Mouse (Mus musculus) heart, postnatal 10 days (tissue): ENCODE results near the gene Mpl. TPM values are rescaled to one million over a fixed set of nuclear protein-coding genes. Genes with fewer than 3 reads are reported as not detected.

Experiments
- DNase-seq, 2 experiments: peaks; one replicate each; pipeline ENCODE4 v3.0.0; 2021
- intact Hi-C: fragments of 180-260 bp; cut with DNase I; formaldehyde crosslinking; loops from one replicate; pipeline ENCODE4 v1.15.1; 2025
- total RNA-seq, 2 experiments: library from RNA; stranded (reverse); gene quantifications; 2 replicates each; pipeline ENCODE4 v1.2.3; 2021

Mpl gene
- under 1 TPM; 0.12 to 0.34 TPM for total RNA-seq

- intact Hi-C loops: no loop called here
These were observed at the start of gene Mpl for GRCm38 (mm10) chr4:118457345-118457975. Mpl (minus strand) TSS chr4:118457513.

GRCm38 (mm10) chr4:118505551-118505950 lies 48.2 kb upstream of the Mpl start:
- peak; percentile 32 to 47 for DNase-seq
- intact Hi-C loops: no loop called here

More at GRCm38 (mm10) chr4:118457345-118457975, at the start of gene Mpl:
- no peak for DNase-seq

GRCm38 (mm10) chr4:118500792-118501191 lies 43.5 kb upstream of the Mpl start:
- intact Hi-C loops: no loop called here
- DNase-seq: no peak

GRCm38 (mm10) chr4:118500171-118500724 lies 42.9 kb upstream of the Mpl start:
- intact Hi-C loops: no loop called here
- DNase-seq: peak; percentile 40 to 46

- intact Hi-C loops: no loop called here
- no peak for DNase-seq
These were observed 33.1 kb upstream of the Mpl start for GRCm38 (mm10) chr4:118490461-118490860.

GRCm38 (mm10) chr4:118489717-118490132 lies 32.4 kb upstream of the Mpl start, which contains the start of gene Tie1:
Tie1 (minus strand) TSS chr4:118490061.
- intact Hi-C loops: loop anchor here (5.0 kb wide), 1 partner anchor 42 kb away; no protein-coding TSS in a partner anchor
- DNase-seq: peak; percentile 70

DNA sequence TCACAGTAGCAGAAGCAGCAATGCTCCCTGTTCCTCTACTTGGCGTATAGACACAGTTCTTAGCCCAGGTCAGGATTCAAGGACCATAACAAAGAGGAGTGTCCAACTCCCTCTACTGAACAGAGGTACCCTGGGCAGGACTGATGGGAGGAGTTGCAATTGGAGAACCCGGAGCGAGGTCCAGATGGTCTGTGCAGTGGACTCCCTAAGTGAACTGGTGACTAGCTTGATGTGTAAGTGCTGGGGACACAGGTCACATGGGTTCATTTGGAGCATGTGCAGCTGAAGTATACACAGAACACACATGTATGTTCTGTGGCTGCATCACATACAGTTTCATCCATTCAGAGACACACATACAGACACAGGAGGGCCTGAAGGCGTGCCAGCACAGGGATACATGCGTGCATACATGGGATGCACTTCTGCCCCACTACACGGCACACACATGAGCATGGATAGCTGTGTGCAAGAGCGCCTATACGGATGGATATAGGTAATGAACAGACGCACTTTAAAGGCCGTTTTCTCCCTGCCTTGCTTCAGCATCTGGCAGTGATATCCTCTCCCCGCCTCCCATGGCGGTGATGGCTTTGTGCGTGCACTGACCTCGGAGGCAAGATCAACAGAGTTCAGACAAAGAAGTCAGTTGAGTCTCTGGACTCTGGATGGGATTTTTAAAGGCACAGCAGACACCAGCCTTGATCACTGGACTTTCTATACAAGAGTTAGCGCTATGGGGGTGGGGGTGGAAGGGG lies 19.6 kb upstream of the Mpl start:
- intact Hi-C loops: no loop called here
- DNase-seq: no peak

- no peak for DNase-seq
- intact Hi-C loops: no loop called here
These were observed 15.4 kb upstream of the Mpl start for GRCm38 (mm10) chr4:118472687-118473086.

- intact Hi-C loops: no loop called here
- DNase-seq: no peak
These were observed 14.0 kb upstream of the Mpl start for GRCm38 (mm10) chr4:118471281-118471680.

DNA sequence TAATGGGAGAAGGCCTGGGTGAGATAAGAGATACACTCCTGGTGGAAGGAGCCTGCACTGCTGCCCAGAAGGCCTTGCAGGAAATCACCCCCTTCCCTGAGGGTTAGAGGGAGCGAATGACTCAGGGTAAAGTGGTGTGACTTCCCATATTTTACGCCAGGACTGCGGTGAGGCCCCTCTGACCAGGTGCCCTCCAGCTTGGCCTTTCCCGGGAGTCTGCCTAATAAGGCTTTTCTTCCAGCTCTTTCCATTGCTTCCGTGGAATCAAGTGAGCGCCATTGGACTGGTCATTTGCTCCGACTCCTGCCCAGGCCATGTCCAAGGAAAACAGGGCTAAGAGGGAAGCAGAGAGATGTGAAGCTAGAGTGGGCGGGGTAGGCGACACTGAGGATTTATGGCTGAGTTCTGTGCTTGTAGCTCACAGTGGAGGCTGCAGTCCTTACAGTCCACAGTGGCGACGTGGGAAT lies 8.4 kb upstream of the Mpl start:
- DNase-seq: peak; percentile 22 to 33

DNA sequence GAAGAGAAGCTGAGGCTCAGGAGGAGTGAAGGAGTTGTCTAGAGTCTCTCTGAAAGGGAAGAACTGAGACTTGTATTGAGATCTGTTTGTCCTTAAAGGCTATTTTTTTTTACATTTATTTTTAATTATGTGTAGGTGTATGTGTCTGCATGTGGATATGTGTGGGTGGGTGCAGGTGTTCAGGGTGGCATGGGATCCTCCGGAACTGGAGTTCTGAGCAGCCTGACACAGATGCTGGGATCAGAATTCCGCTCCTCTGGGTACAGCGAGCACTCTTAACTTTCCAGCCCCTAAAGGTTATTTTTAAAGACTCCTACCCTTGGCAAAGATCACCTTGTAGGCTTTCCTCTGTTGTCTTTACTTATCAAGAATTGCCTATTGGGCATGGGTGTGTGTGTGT lies 7.6 kb upstream of the Mpl start:
- no peak for DNase-seq
- intact Hi-C loops: no loop called here

More for the DNA sequence above, 8.4 kb upstream of the Mpl start:
- intact Hi-C loops: no loop called here

DNA sequence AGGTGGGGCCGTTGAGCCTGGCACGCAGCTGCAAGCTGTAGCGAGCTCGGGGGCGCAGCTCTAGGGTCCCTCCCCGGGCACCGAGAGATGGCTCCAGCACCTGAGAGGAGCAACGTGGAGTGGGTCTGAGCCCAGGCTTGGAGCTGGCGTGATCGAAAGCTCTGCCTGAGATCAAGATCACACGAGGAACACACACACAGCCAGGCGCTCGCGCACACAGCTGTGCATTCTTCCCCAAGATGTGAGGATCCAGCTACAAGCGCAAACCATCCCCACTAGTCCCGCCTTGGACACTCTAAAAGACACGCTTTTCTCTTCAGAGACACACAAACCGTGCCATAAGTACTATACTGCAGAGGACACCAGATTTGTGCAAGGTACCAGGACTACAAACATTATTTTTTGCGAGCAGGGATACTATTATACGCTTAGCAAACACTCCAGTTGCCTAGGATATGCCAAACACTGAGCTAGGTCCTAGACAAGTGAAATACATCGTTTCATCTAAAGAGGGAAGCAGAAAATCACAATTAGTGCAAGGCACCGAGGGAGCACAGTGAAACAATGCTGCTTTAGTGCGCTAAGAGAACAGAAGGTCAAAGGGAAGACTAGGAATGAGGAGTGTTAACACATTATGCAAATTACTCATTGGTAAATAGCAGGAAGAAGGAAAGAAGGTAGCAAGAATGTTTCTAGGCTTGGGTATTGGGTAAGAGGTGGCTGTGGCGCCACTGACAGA lies 10.7 kb downstream of the Mpl start:
- intact Hi-C loops: loop anchor here (5.0 kb wide), 3 partner anchors 41 to 121 kb away; no protein-coding TSS in a partner anchor

DNA sequence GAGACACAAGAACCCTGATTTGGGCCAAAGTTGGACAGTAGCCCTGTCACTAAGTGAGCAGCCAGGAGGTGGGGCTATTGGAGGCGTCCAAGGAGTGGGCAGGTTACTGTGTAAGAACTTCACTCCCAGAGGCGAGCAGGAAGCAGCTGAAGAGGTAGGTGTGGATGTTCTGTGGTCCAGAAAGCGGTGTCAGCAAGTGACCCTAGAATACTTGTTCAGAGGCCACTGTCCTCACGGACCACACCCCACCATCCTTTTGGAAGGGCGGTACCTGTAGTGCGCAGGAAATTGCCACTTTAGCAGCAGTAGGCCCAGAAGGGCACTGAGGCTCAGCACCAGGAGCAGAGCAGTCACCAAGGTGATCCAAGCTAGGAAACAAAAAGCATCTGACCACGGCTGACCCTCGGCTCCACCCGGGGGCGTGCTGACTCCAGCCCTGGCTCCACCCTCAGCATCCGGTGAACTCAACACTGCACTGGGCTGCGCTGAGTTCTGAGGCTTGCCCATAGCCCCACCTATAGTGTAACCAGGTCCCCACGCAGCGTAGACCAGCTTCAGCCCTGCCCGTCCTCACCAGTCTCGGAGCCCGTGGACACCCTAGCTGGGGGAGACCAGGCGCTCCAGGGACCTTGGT lies 11.4 kb downstream of the Mpl start:
- intact Hi-C loops: loop anchor here (5.0 kb wide), 3 partner anchors 41 to 121 kb away; no protein-coding TSS in a partner anchor
- DNase-seq: peak; percentile 47 to 58

More for the DNA sequence above, 10.7 kb downstream of the Mpl start:
- no peak for DNase-seq

DNA sequence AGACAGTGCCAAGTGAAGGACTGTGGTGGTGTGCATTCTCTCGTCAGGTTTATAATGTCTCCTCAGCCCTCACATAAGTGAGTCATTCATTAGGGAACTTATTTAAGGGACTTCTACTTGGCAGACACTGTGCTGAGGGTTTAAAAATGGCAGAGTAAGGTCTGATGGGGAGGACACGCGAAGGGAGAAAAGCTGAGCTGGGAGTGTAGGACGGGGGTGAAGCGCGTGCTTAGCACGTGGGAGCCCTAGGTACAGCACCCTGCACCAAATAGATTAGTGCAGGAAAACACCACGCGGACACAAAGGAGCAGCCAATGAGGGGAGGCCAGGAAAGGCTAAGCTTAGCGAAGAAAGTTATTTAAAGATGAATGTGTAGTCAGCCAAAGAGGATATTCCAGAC lies 12.2 kb downstream of the Mpl start:
- intact Hi-C loops: loop anchor here (5.0 kb wide), 3 partner anchors 42 to 122 kb away; no protein-coding TSS in a partner anchor
- no peak for DNase-seq

DNA sequence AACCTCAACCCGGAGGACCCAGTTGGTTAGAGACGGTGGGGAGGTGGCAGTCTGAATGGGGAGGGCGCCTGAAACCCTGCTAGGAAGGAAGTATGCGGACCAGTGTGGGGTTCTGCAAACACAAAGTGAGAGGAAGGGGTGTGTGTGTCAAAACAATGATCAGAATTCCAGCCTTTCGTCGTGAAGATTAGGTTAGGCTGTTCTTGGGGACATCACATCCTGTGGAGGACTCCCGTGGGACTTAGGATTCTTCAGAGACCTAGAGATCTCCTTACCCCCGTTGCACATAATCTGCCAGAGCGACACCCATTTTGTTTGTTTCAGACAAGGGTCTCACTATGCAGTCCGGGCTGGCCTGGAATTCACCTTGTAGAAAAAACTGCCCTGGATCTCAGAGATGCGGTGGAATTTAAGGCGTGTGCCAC lies 19.5 kb downstream of the Mpl start:
- intact Hi-C loops: no loop called here
- DNase-seq: peak; percentile 49 to 64

DNA sequence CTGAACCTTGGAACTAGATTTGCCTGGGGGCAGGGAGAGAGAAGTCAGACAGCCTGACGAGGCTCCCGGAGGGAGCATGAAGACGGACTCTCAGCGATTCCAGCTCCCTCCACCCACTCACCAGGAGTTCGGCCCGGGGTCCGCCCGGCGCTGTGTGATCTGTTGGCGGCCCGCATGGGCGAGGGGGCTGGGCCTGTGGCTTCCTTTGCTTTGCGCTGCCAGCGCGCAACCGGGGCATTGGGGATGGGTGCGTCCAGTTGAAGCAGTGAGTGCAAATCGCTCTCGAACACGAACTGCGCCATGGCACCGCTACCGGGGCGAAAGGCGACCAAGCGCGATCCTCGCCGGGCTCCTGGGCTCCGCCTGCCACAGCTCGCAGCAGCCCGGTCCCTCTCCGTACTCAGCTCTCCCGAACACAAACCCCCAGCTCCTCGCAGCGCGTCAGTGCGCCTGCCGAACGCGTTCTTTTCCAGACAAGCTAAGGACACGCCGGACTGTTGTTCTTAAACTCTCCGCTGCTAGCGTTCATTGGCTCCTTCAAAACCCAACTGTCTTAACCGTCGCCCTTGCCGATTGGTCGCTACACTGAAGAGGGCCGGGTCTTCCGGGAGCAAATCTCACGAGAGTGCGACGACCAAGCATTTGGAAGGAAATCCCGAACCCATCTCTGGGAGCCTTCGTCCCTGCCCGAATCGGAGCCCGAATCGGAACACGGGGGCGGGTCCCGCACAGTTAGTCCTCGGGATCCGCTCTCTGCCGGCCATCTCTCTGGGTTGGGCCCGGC lies 20.3 kb downstream of the Mpl start, which contains the start of gene Cdc20:
Gene Cdc20, minus strand, starts transcription at position 533 of the 784 bp plus-strand sequence.
- intact Hi-C loops: no loop called here
- peak; percentile 96 for DNase-seq

DNA sequence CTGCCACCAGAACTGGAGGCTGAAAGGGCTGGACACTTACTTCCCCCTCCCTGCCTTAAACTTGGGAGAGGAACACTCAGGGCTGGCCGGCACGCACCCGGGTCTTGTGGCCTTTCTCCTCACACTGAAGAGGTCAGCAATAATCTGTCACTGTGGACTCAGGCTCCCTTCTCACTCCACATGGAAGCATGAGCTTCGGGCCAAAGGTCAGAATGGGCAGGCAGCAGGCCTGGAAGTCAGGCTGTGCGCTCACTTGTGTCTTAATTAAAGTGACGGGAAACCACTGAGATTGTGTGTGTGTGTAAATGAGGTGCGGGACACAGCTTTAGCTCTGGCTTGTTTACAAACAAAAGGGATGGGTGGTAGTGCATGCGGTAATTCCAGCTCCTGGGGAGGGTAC lies 25.0 kb downstream of the Mpl start:
- no peak for DNase-seq
- intact Hi-C loops: no loop called here

DNA sequence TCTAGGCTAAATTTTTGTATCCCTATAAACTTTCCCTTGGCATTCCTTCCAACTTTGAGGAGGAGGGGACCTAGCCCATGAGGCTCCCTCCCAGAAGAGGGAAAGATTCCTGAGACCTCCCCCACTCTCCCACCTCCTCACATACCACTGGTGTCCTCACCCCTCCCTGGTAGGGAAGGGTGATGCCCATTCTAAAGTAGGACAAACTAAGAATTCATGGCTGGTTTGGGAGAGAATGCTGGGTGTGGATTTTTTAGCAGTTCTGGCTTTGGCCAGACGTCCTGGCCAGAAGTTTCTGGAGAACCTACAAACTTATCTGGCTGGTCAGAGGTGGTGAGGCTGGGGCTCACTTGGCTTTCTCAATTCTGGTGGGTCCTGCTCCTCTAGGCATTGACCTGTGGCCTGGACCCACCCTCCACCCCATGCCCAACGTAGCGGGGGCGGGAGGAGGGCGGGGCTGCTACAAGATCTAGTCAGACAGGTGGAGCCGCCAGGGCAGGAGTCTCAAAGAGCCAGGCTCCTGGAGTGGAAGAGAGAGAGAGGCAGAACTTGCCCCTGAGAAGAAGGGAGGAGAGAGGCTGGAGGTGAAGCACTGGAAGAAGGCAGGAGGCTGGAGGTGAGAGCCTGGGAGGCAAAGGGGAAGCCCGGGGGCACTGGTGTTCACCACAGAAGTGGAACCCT lies 28.0 kb downstream of the Mpl start:
- intact Hi-C loops: loop anchor here (5.0 kb wide), 1 partner anchor 138 kb away; no protein-coding TSS in a partner anchor
- no peak for DNase-seq
